Mouse (Mus musculus) lung, postnatal 14 days (tissue): ENCODE data around the gene Gm5426.
A peak's percentile ranks its signal among the peaks of the same experiment; 100 is the strongest.
"Not testable (repeated sequence)": the region's sequence is repeated elsewhere in the genome, so short reads cannot be mapped to it uniquely, and the experiment has no call there.

ENCODE experiments used
- DNase-seq: peaks from one replicate; pipeline ENCODE4 v3.0.0; 2021

Gene Gm5426

GRCm38 (mm10) chr10:96136451-96136850 lies at the start of gene Gm5426:
TSS of gene Gm5426 (plus strand) at chr10:96136603.
- DNase-seq: not testable (repeated sequence)

DNA sequence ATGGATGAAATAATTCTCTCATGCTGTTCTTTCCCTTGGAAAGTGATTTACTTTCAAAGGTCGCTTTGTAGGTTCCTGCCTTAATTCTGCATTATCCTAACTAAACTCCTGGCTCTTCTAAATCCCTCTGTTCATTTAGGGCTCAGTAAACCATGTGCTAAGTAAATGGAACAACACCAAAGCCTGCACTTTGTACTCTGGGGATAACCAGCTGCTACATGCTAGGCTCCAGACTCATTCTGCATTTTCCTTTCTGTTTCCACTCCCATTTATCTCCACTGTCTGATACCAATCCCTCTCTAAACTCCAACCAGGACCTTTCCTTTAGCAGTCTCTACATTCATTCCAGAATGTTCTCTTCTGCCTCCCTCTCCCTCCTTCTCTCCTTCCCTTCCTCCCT lies 46.7 kb upstream of the Gm5426 start:
- DNase-seq: no peak

DNA sequence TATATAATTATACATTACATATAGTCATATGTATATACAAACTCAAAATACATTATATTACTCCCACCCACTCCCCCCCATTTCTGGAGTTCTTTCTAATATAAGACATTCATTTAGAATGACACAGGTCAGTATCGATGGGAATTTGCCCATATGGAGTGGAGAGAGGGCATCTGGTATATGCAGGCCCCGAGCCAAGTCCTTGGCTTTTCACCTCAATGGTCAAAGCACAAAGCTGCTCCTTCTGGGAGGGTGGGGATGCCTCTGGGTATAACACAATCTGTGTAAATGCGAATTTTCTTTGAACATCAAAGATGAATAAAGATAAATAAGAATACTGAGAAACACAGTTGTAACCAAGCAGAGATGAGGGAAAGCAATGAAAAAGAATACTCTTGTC lies 46.0 kb upstream of the Gm5426 start:
- no peak for DNase-seq

GRCm38 (mm10) chr10:96093890-96094531 lies 42.4 kb upstream of the Gm5426 start:
- DNase-seq: no peak

- DNase-seq: no peak
Observed at GRCm38 (mm10) chr10:96094559-96094958, 41.8 kb upstream of the Gm5426 start.

- DNase-seq: no peak
Observed at GRCm38 (mm10) chr10:96096730-96097129, 39.7 kb upstream of the Gm5426 start.

- DNase-seq: no peak
Observed at GRCm38 (mm10) chr10:96101035-96101434, 35.4 kb upstream of the Gm5426 start.

DNA sequence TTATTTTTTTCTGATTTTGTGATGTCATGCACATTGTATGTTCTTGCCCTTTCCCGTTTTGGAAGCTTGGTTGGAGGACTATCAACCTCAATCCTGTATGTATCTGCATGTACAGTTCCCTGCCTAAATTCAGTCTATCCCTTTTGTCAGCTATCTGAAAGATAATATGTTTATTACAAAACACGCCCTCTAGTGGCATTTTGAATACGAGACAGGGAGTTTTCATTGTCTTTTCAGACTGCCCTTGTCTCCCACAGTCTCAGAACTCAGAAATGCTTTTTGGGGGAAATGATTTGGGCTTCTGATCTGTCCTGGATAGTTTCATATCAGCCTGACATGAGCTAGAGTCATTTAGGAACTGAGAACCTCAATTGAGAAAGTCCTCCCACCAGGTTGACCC lies 32.2 kb upstream of the Gm5426 start:
- no peak for DNase-seq

DNA sequence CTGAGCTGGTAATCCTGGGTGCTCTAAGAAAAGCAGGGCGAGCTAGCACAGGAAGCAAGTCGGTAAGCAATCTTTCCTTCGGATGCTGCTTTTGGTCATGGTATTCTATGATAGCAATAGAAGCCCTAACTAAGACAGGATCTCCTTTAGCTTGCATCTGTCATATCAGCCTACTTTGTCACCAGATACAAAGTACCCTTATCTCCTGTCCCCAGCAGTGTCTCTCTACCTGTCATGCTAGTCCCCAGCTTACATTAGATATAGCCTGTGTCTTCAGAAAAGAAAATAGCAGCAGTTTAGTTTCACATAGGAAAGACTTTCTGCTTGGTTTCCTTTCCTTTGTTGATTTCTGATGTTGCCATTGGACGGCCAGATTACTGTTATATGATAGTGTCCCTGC lies 31.8 kb upstream of the Gm5426 start:
- no peak for DNase-seq

GRCm38 (mm10) chr10:96105124-96105523 lies 31.3 kb upstream of the Gm5426 start:
- DNase-seq: peak; percentile 5

DNA sequence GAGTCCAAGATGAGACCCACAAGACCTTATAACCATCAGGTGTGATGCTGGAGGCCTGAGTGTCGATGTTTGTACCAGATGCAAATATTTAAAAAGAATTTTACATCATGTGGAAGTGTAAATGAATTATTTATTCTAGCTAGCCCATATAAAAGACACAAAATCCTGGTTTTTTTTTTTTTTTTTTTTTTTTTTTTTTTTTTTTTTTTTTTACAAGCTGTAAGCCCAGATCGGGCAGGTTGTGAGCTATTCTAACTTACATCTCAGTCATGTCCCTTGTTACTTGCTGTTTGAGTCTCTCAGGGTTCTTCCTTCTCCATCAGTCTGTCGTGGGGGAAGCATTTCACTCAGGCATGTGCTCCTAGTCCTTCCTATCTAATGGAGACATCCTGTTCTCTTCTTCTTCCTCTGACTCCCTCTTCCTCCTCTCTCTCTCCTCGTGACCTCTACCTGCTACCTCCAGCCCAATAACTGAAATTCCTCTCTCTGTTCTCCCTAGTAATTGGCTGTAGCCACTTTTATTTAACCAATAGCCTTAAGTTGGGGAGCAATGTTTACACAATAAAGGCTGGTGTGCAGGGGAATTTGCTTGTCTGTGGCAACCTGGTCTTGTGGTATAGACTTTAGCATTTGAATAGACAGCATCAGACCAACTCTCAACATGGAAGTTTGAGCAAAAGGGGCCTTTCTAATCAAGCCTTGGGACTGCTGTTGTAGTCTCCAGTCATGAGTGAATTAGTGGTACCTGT lies 29.3 kb upstream of the Gm5426 start:
- no peak for DNase-seq

GRCm38 (mm10) chr10:96107825-96108224 lies 28.6 kb upstream of the Gm5426 start:
- no peak for DNase-seq

GRCm38 (mm10) chr10:96115325-96115724 lies 21.1 kb upstream of the Gm5426 start:
- DNase-seq: no peak

DNA sequence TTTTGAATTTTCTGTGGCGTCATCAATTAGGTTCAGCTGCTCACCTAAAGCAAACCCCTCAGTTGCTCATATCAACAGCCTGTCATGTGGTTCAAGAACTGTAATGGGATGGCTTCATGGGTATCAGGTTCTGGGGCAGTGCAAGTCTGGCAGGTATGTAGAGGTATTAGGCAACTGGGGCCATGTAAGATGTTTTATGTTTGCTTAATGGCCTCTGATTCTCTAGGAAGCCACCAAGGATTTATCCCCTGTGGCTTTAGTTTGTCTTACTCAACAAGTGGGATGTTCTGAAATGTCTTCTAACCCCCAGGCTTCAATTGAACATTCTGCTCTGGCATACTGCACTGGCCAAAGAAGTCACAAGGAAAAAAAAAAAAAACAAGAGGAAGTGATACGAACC lies 15.6 kb upstream of the Gm5426 start:
- no peak for DNase-seq

DNA sequence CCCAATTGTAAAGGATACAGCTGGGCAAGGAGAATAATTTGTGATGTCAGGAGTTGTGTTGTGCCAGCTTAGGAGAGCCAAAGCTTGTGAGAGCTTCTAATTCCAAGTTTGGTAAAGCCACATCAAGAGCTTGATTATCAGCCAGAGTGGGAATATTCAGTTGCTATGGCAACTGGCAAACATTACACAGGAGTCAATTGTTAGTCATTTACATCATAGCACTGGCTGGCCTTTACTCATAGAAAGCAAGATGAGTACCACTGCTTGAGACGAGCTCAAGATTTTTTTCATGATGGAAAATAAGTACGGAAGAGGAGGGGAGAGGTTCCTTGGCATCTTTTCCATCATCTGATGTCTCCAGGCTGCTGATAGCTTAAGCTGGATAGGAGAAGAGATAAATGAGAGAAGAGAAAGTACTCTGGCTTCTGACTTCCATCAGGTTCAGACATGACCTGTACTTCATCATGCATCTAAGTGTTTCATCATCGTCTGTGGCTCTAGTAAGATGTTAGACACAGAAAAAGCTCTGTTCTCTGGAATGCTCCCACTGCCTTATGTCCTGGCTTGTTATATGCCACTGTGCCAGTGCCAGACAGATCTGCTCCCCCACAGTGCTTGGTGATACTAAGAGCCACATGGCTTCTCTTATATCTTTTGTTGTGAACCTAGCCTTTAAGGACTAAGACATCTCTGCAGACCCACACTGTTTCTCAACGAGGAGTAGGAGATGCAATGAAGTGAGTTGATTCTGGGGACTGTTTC lies 15.0 kb upstream of the Gm5426 start:
- DNase-seq: no peak

DNA sequence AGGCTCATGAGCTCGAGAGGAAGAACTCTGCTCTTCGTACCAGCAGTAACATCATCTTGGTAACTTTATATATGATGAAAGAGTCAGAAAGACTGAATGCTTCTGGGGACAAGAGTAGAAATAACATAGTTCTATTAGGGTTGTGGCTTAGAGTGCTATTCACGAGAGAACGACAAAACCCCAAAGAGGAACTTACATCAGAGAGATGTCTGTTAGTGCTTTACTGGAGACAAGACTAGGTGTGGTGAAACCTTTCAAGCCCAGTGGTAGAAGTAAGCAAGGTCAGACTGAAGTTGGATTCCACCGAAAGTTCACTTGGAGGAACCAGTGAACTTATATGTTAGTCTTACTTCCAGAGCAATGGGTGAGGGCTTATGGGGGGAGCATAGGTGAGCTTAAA lies 12.5 kb upstream of the Gm5426 start:
- no peak for DNase-seq

DNA sequence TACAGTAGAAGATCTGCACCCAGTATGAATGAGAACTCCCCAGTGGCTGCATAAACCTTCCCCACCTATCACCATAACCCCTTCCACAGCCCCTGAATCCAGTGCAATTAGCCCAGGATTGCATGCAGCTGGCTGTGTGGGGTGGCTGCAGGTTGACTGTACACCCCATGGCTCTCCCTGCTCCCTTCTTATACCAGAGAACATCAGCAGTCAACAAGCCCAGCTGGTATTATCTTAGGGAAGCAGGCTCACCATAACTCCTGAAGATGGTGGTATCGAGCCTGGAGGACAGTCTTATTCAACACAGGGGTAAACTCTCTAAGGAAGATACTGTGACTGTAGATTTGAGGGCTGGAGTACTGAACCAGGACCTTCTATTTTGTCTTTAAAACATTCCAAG lies 12.1 kb upstream of the Gm5426 start:
- no peak for DNase-seq

GRCm38 (mm10) chr10:96125771-96126454 lies 10.5 kb upstream of the Gm5426 start:
- no peak for DNase-seq

DNA sequence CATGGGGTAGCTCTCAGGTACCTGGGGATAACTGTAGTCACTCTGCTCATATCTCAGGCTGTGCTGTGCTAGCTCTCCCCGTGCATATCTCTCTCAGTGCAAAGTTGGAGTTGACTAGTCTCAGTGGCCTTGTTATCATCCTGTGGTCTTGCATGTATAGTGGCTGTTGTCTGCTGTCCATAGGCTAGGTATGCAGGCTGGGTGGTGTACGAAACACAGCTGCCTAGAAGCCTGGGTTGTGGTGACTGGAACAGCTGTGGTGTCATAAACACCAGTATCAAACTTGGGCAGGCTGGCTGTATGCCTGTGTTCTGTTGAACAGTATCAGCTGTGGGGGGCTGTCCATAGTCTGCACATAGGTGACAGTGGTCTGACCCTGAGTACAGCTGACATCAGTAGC lies 7.2 kb upstream of the Gm5426 start:
- no peak for DNase-seq

GRCm38 (mm10) chr10:96130406-96130805 lies 6.0 kb upstream of the Gm5426 start:
- DNase-seq: no peak

DNA sequence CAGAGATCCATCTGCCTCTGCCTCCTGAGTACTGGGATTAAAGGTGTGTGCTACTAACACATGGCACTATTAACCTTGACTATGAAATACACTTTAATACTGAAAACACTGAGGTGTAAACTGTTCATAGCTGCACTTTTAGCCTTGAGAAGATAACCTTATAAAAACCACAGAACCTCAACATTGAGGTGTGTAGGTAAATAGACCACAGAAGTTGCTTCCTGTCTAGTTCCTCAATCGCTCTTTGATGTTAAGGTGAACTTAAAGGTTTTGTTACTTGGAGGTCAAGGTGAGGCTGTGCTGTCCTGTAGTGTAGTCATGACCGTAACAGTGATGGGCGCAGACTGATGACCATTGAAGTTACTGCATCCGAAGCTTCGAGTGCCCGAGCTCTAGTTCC lies 5.3 kb upstream of the Gm5426 start:
- no peak for DNase-seq

DNA sequence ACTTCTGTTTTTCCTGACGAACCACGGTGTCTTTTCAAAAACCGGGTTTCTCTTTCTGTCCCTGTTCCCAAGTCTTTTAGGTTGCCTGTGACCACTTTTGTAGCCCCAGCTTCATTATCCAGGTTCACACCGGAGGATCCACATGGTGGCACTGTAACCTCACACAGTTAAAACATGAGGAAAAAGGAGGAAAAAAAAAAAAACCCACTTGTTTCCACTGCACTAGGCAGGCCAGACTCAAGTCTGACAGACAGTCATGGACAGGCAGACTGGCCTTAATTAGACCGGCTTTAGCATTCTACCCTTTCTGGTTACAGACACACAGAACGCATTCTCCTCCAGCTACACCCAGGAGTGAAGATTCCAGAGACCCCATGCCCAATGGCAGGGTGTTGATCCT lies 4.2 kb upstream of the Gm5426 start:
- DNase-seq: peak; percentile 72

GRCm38 (mm10) chr10:96138585-96138984 lies 2.2 kb downstream of the Gm5426 start:
- DNase-seq: no peak
